Mouse (Mus musculus) hindbrain, embryonic 14.5 days (tissue): ENCODE data around the gene Anks1b. TPM values are rescaled to one million over a fixed set of nuclear protein-coding genes. Genes with fewer than 3 reads are reported as not detected.

Source experiments
- ATAC-seq: fragments of 200-750 bp; cut with Nextera tagmentation; 2 replicates; pipeline ENCODE4 v1.8.0; 2017; ENCODE audit warnings: moderate number of reproducible peaks, mild to moderate bottlenecking, moderate TSS enrichment, moderate library complexity; ENCODE audit not compliant: low FRiP score
- DNase-seq: peaks from one replicate; pipeline ENCODE4 v3.0.0-alpha.2; 2015; ENCODE audit warnings: low spot score
- H3K27ac ChIP-seq: fragments of 300-500 bp; sonication (generic); 2 replicates; pipeline ENCODE4 v1.5.1; 2014; ENCODE audit warnings: mild to moderate bottlenecking, moderate library complexity
- H3K27me3 ChIP-seq: fragments of 300-500 bp; sonication (generic); 2 replicates; pipeline ENCODE4 v1.6.1; 2014; ENCODE audit warnings: mild to moderate bottlenecking, low read length, mixed read lengths; ENCODE audit not compliant: control insufficient read depth, insufficient read depth
- H3K36me3 ChIP-seq: fragments of 300-500 bp; sonication (generic); replicated peaks from 2 replicates; pipeline ENCODE4 v1.6.1; 2014; ENCODE audit not compliant: control insufficient read depth, insufficient read depth
- H3K4me1 ChIP-seq: fragments of 300-500 bp; sonication (generic); replicated peaks from 2 replicates; pipeline ENCODE4 v1.6.1; 2014; ENCODE audit warnings: antibody characterized with exemption, low read length, mixed read lengths; ENCODE audit not compliant: control insufficient read depth, insufficient read depth
- H3K4me2 ChIP-seq: fragments of 300-500 bp; sonication (generic); replicated peaks from 2 replicates; pipeline ENCODE4 v1.6.1; 2014; ENCODE audit warnings: mild to moderate bottlenecking, moderate library complexity
- H3K4me3 ChIP-seq: fragments of 300-500 bp; sonication (generic); replicated peaks from 2 replicates; pipeline ENCODE4 v1.5.1; 2014; ENCODE audit warnings: mild to moderate bottlenecking, low read length
- H3K9ac ChIP-seq: fragments of 300-500 bp; sonication (generic); 2 replicates; pipeline ENCODE4 v1.6.1; 2014
- H3K9me3 ChIP-seq: fragments of 300-500 bp; sonication (generic); 2 replicates; pipeline ENCODE4 v1.6.1; 2016; ENCODE audit warnings: low read length; ENCODE audit not compliant: control insufficient read depth
- WGBS: fragments of 180-500 bp; shearing (Covaris S2); extraction: QIAGEN DNeasy Blood & Tissue Kit; methylation state at CpG from one replicate; pipeline ENCODE4 v1.1.7; 2014; 5-methylcytosine and 5-hydroxymethylcytosine counted together
- polyA plus RNA-seq: library from polyadenylated mRNA; unstranded; fragments of >200 nt; fragmentation: Nextera tagmentation; extraction: Ambion mirVana; gene quantifications from 2 replicates; pipeline ENCODE4 v1.2.1, GENCODE M21; 2014

Gene Anks1b
- polyA plus RNA-seq, 1 experiment from 2014 or later = 69.4 TPM

DNA sequence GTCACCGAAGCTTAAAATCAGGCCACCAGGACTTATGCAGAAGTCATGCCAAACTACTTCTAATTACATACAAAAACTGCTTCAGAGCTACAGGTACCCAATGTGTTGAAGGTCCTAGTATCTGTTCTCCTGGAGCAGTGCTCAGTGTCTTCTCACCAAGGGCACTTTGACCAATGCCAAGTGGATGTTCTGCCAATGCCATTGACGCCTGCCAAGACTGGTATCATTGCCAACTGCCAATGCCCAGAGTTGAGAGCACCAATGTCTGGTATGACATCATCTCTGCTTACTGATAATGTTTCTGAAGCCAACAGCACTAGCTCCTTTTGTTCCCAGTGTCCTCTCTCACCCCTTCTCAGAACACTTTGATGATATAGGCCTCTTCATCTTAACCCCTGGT, 793.4 kb downstream of the Anks1b start:
- H3K36me3 ChIP-seq = no peaks in the 10 kb centered on the region
- H3K27ac ChIP-seq = no peak overlapping the region
- ATAC-seq (no peak), DNase-seq (no peak)
- no peaks in the 10 kb centered on the region for H3K9me3 ChIP-seq
- no peak overlapping the region for H3K4me2 ChIP-seq
- no peak overlapping the region for H3K4me3 ChIP-seq
- H3K27me3 ChIP-seq = no peaks in the 10 kb centered on the region
- 93% methylated on average over 2 of the region's 2 CpGs for WGBS
- H3K4me1 ChIP-seq = no peaks in the 10 kb centered on the region
- H3K9ac ChIP-seq = no peak overlapping the region

DNA sequence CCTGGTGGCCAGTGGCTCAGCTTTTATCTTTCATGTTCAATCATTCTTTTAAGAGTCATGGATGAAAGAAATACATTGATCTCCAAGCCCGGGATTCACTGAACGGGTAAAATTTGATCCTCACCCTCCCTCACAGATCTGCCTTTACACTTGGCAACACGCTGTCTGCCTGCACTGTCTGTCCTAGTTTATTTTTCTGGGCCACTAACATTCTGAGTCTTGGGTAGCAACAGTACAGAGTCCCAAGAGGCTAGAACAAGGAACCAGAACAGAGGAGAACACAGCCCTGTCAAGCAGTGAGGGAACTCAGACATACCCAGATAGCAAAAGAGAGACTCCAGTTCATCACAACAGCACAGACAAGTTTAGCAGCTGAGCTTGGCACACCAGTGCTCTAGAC, 797.0 kb downstream of the Anks1b start:
- Histone ChIP-seq H3K27ac (no peak overlapping the region), H3K4me3 (no peak overlapping the region), H3K4me2 (no peak overlapping the region), H3K9me3 (no peaks in the 10 kb centered on the region), H3K9ac (no peak overlapping the region), H3K4me1 (no peaks in the 10 kb centered on the region), H3K36me3 (no peaks in the 10 kb centered on the region), H3K27me3 (no peaks in the 10 kb centered on the region)
- no peak for DNase-seq
- 86% methylated on average over 3 of the region's 3 CpGs for WGBS
- ATAC-seq = no peak

DNA sequence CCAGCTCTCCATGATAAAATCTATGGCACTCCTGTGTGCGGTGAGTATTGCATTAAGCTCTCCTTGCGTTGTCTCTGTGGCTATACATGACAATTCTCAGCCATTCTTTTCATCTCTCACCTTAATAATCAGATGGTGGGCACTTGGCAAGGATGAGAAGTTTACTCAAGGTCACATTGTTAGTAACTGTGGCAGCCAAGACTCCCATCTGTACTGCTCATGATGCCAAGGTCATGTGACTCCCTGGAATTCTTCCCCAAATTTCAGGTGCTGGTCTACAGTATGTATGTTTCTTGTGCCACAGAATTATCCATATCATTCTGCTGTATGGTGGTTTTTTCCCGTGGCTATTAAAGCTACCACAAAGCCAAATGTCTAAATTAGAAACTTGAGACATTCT, 798.8 kb downstream of the Anks1b start:
- H3K9ac ChIP-seq = no peak overlapping the region
- no peaks in the 10 kb centered on the region for H3K27me3 ChIP-seq
- no peaks in the 10 kb centered on the region for H3K9me3 ChIP-seq
- H3K27ac ChIP-seq = no peak overlapping the region
- no peaks in the 10 kb centered on the region for H3K4me1 ChIP-seq
- H3K4me3 ChIP-seq = no peak overlapping the region
- ATAC-seq = no peak
- 88% methylated on average over 3 of the region's 3 CpGs for WGBS
- H3K4me2 ChIP-seq = no peak overlapping the region
- no peaks in the 10 kb centered on the region for H3K36me3 ChIP-seq
- no peak for DNase-seq

GRCm38 (mm10) chr10:90674362-90674761, 801.1 kb downstream of the Anks1b start:
- ATAC-seq (no peak), DNase-seq (no peak)
- no peak overlapping the region for H3K9ac ChIP-seq
- H3K27ac ChIP-seq = no peak overlapping the region
- H3K4me1 ChIP-seq = no peaks in the 10 kb centered on the region
- no peak overlapping the region for H3K4me3 ChIP-seq
- no peak overlapping the region for H3K4me2 ChIP-seq
- H3K36me3 ChIP-seq = no peaks in the 10 kb centered on the region
- no peaks in the 10 kb centered on the region for H3K9me3 ChIP-seq
- 82% methylated on average over 10 of the region's 10 CpGs for WGBS
- H3K27me3 ChIP-seq = no peaks in the 10 kb centered on the region

DNA sequence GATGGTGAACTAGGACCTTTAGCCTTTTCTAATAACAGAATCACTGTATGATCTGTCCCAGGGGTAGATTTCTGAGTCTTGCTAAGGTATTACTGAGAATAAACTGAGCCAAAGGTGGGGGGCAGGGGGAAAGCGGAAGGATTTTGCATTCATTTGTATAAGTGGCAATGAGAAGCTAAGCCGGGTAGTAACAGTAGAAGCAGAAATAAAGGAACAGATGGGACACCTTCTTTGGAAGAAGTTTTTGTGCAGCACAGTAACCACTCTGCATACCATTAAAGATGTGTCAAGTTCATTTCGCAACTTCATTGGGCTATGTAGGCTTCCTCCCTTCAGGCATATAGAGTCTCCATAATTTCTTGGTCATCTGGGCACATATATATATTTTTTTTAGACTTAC, 804.1 kb downstream of the Anks1b start:
- DNase-seq = no peak
- Histone ChIP-seq H3K9ac (no peak overlapping the region), H3K27ac (no peak overlapping the region), H3K4me2 (no peak overlapping the region), H3K4me1 (no peaks in the 10 kb centered on the region), H3K4me3 (no peak overlapping the region), H3K9me3 (no peaks in the 10 kb centered on the region), H3K36me3 (no peaks in the 10 kb centered on the region), H3K27me3 (no peaks in the 10 kb centered on the region)
- no peak for ATAC-seq
- WGBS = 89% methylated on average over 3 of the region's 3 CpGs

DNA sequence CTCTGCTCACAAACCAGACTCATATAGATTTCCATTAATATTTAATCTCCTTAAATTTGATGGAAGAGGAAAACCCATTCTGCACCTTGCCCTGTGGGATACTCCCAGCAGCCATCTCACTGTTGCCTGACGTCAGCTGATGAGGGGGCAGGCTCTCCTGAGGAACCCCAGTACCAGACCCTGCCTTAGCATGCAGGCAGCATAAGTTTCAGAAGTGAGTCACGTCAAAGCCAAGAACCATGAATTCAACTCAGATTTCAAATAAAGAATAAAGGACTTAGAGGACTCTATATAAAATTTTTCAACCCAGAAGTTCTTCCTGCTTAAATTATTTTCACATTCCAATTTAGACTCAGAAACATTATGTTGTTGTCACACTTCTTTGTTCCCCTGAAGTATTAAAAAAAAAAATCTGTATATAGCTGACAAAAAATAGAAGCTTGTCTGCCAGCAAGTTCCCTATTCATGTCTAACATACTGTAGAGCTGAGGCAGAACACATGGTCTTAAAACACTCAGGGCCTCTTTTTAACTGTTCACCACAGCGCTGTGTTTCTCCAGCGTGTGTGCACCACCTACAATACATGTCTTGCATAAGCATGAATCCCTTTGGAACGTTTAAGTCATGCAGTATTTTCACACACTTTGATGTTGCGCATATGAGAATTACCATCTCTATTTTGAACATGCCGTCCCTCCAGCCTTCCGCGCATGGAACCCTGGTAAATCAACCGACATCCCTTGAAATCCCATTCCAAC, 806.6 kb downstream of the Anks1b start:
- Histone ChIP-seq H3K4me1 (no peaks in the 10 kb centered on the region), H3K27me3 (no peaks in the 10 kb centered on the region), H3K4me3 (no peak overlapping the region), H3K36me3 (no peaks in the 10 kb centered on the region), H3K4me2 (no peak overlapping the region), H3K9me3 (no peaks in the 10 kb centered on the region), H3K9ac (no peak overlapping the region), H3K27ac (no peak overlapping the region)
- ATAC-seq (no peak), DNase-seq (no peak)
- WGBS = 74% methylated on average over 10 of the region's 10 CpGs

- Histone ChIP-seq H3K4me1 (no peaks in the 10 kb centered on the region), H3K4me2 (no peak overlapping the region), H3K4me3 (no peak overlapping the region), H3K27me3 (no peaks in the 10 kb centered on the region), H3K9me3 (no peaks in the 10 kb centered on the region), H3K27ac (no peak overlapping the region), H3K9ac (no peak overlapping the region), H3K36me3 (no peaks in the 10 kb centered on the region)
- no peak for DNase-seq
- 65% methylated on average over 3 of the region's 3 CpGs for WGBS
- no peak for ATAC-seq
Observed at GRCm38 (mm10) chr10:90683813-90684212, 810.5 kb downstream of the Anks1b start.

- 80% methylated on average over 4 of the region's 4 CpGs for WGBS
- H3K9me3 ChIP-seq = no peaks in the 10 kb centered on the region
Observed at GRCm38 (mm10) chr10:90685367-90685766, 812.1 kb downstream of the Anks1b start.

GRCm38 (mm10) chr10:90688153-90688552, 814.8 kb downstream of the Anks1b start:
- H3K27ac ChIP-seq = no peak overlapping the region
- H3K27me3 ChIP-seq = no peaks in the 10 kb centered on the region
- no peaks in the 10 kb centered on the region for H3K9me3 ChIP-seq
- H3K9ac ChIP-seq = no peak overlapping the region
- H3K4me3 ChIP-seq = no peak overlapping the region
- no peaks in the 10 kb centered on the region for H3K4me1 ChIP-seq
- H3K36me3 ChIP-seq = no peaks in the 10 kb centered on the region
- no peak overlapping the region for H3K4me2 ChIP-seq
- WGBS = 90% methylated on average over 5 of the region's 5 CpGs
- ATAC-seq (no peak), DNase-seq (no peak)

More at GRCm38 (mm10) chr10:90685367-90685766, 812.1 kb downstream of the Anks1b start:
- Histone ChIP-seq H3K36me3 (no peaks in the 10 kb centered on the region), H3K27me3 (no peaks in the 10 kb centered on the region), H3K27ac (no peak overlapping the region), H3K4me3 (no peak overlapping the region), H3K9ac (no peak overlapping the region), H3K4me2 (no peak overlapping the region), H3K4me1 (no peaks in the 10 kb centered on the region)
- no peak for DNase-seq
- ATAC-seq = no peak
